Mouse (Mus musculus): ENCODE results near the gene Cnpy2. TPM values are rescaled to one million over a fixed set of nuclear protein-coding genes. Genes with fewer than 3 reads are reported as not detected.

The Cnpy2 gene
- polyA plus RNA-seq, 1 experiment from 2014 or later, result 347 TPM

DNA sequence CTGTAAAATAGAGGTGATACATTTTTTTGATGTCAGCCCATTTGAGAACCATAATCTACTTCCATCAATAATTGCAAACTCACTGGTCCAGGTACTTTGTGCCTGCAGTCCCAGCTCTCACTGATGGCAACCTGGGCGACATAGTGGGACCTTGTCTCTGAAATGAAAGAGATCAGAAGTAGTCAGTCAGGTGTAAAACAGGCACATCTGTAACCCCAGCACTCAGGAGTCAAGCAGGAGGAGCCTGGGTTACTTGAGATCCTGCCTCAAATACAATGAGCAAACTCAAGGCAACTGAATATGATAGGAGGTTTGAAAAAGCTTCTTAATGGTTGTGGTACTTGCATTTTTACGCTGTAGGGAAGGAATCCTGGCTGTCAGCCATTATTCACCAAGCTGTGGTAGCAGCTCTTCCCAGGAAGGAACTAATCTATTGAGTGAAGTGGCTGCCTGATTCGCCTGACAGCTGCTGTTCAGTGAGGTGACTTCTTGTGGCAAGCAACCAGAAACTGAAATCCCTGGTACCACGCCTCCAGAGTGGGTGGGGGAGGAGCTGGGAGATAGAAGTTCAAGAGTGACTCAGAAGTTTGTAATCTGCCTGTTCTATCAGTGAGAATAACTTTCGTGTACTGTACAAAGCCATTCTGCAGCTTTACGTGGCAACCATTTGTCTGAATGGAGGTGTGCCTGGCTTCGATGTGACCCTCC is 22.5 kb downstream of the Cnpy2 start:
- Histone ChIP-seq H3K4me1 (peaks cover 11% of the 10 kb centered on the region), H3K27me3 (no peaks in the 10 kb centered on the region), H3K36me3 (0 out of 2 replicates have a peak, but pooled peaks cover 6% of the 10 kb centered on the region), H3K27ac (peak overlapping the region; percentile 75), H3K9me3 (no peaks in the 10 kb centered on the region), H3K9ac (no peak overlapping the region), H3K4me2 (no peak overlapping the region; the same call in 1 of the 2 replicates), H3K4me3 (peak overlapping the region; percentile 5; the same call in 1 of the 2 replicates)
- ATAC-seq (ENCODE audit: insufficient number of reproducible peaks, low FRiP score, low TSS enrichment, low read depth), result peak; percentile 63; the same call in 1 of the 2 replicates
- WGBS, result 44% methylated on average over 7 of the region's 7 CpGs

- no peaks in the 10 kb centered on the region for H3K27me3 ChIP-seq
- no peak for ATAC-seq (ENCODE audit: insufficient number of reproducible peaks, low FRiP score, low TSS enrichment, low read depth)
- H3K36me3 ChIP-seq, result peaks cover 26% of the 10 kb centered on the region
- no peak overlapping the region for H3K4me2 ChIP-seq
- H3K4me1 ChIP-seq, result peaks cover 8% of the 10 kb centered on the region
- H3K9ac ChIP-seq, result no peak overlapping the region
- 84% methylated on average over 8 of the region's 8 CpGs for WGBS
- H3K27ac ChIP-seq, result no peak overlapping the region
- no peaks in the 10 kb centered on the region for H3K9me3 ChIP-seq
- no peak overlapping the region for H3K4me3 ChIP-seq
Measured at GRCm38 (mm10) chr10:128347541-128347940, 25.3 kb downstream of the Cnpy2 start.

DNA sequence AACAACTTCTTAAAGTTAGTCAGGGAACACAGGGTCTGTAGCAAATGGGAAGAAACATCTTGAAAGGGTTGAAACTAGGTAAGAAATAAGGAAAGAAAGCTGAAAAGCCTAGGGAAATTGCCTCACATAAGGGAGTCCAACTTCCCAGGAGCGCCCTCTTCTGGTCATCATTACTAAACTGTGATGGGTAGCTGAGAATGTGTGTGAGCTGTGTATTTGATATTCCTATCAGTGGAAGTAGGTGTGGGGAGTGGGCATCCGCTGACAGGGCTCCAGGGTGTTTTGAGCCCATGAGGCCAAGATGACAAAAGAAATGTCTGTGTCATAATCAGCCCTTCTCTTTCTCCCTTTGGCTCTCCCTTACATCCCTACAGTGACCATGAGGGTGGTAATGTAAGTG is 36.5 kb downstream of the Cnpy2 start:
- no peak for ATAC-seq (ENCODE audit: insufficient number of reproducible peaks, low FRiP score, low TSS enrichment, low read depth)
- no peak overlapping the region for H3K27ac ChIP-seq
- H3K36me3 ChIP-seq, result peaks cover 85% of the 10 kb centered on the region
- H3K4me1 ChIP-seq, result no peaks in the 10 kb centered on the region
- no peak overlapping the region for H3K9ac ChIP-seq
- H3K4me3 ChIP-seq, result no peak overlapping the region
- H3K27me3 ChIP-seq, result no peaks in the 10 kb centered on the region
- H3K9me3 ChIP-seq, result no peaks in the 10 kb centered on the region
- 47% methylated on average over 2 of the region's 2 CpGs for WGBS
- H3K4me2 ChIP-seq, result no peak overlapping the region

DNA sequence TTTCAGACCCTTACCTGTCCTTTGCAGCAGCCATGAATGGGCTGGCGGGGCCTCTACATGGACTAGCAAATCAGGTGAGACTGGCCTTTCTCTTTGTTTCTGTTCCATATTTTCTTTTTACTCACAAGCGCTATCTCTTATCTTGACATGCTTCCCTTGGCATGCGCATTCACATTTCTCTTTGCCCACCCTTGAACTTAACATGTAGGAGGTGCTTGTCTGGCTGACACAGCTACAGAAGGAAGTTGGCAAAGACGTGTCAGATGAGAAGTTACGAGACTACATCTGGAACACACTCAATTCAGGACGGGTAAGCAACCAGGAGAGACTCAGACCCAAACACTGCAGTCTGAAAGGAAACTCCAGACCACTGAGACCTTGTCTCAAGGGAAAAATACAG is 37.0 kb downstream of the Cnpy2 start:
- Histone ChIP-seq H3K4me3 (no peak overlapping the region), H3K9me3 (no peaks in the 10 kb centered on the region), H3K9ac (no peak overlapping the region), H3K27ac (no peak overlapping the region), H3K4me1 (no peaks in the 10 kb centered on the region), H3K27me3 (no peaks in the 10 kb centered on the region), H3K4me2 (no peak overlapping the region), H3K36me3 (peaks cover 80% of the 10 kb centered on the region)
- ATAC-seq (ENCODE audit: insufficient number of reproducible peaks, low FRiP score, low TSS enrichment, low read depth), result no peak
- 85% methylated on average over 6 of the region's 6 CpGs for WGBS

- Histone ChIP-seq H3K4me1 (no peaks in the 10 kb centered on the region), H3K27ac (no peak overlapping the region), H3K36me3 (peaks cover 75% of the 10 kb centered on the region), H3K4me2 (no peak overlapping the region), H3K27me3 (no peaks in the 10 kb centered on the region), H3K9ac (no peak overlapping the region), H3K4me3 (no peak overlapping the region), H3K9me3 (no peaks in the 10 kb centered on the region)
- WGBS, result 93% methylated on average over 6 of the region's 6 CpGs
- ATAC-seq (ENCODE audit: insufficient number of reproducible peaks, low FRiP score, low TSS enrichment, low read depth), result no peak
Measured at GRCm38 (mm10) chr10:128361836-128362235, 39.6 kb downstream of the Cnpy2 start.

DNA sequence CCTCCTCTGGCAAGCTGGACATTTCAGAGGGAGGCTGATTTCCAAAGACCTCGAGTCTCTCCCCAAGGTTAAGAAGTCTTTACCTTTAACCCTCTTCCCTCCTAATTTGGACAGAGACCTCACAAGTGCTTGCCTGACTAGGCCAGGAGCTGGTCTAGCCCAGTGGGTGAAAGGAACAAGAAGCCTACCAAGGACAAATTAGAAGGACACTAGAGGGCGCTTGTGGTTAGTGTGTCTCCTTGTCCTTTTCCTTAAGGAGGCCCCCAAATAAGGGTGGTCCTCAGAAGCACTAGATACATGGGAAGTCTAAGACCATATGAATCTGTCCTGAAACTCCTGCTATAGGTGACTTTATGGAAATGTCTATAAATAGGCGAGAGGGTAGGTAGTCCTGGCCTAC is 40.3 kb downstream of the Cnpy2 start:
- Histone ChIP-seq H3K27me3 (no peaks in the 10 kb centered on the region), H3K9ac (no peak overlapping the region), H3K27ac (no peak overlapping the region), H3K4me3 (no peak overlapping the region), H3K4me2 (no peak overlapping the region), H3K4me1 (peaks cover 3% of the 10 kb centered on the region), H3K36me3 (peaks cover 70% of the 10 kb centered on the region), H3K9me3 (no peaks in the 10 kb centered on the region)
- WGBS, result 42% methylated on average over 3 of the region's 3 CpGs
- ATAC-seq (ENCODE audit: insufficient number of reproducible peaks, low FRiP score, low TSS enrichment, low read depth), result no peak

DNA sequence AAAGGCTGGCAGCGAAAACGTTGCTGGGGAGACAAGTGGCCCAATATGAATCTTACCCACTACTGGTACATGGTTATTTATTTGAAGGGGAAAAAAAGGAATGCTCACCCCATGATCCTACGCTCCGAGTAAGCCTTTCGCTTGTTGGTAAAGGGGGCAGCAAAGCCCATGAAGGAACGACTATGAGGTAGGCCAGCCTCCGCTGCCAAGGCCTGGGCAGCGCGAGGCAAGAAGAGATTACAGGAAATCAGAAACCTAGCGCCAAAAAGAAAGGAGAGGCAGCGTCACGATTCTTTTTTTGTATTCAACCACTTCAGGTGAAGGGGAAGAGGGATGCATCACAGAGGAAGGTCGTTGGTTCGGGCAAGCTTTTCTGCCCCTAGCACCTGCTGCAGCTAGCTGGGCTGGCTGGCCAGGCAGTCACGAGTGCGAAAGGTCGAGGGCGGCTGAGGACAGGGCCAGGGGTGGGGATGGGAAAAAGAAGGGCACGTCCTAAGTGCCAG is 45.7 kb downstream of the Cnpy2 start:
- WGBS, result 15% methylated on average over 19 of the region's 19 CpGs
- Histone ChIP-seq H3K27ac (peak overlapping the region; percentile 97; the same call in 1 of the 2 replicates), H3K4me2 (peak overlapping the region; percentile 85), H3K9me3 (no peaks in the 10 kb centered on the region), H3K36me3 (peaks cover 18% of the 10 kb centered on the region), H3K4me3 (peak overlapping the region; percentile 75), H3K27me3 (no peaks in the 10 kb centered on the region), H3K9ac (peak overlapping the region; percentile 69), H3K4me1 (peaks cover 13% of the 10 kb centered on the region)
- ATAC-seq (ENCODE audit: insufficient number of reproducible peaks, low FRiP score, low TSS enrichment, low read depth), result no peak; the same call in 1 of the 2 replicates

- Histone ChIP-seq H3K4me3 (peak within 1 kb of the TSS; percentile 75), H3K27ac (peak within 1 kb of the TSS; percentile 97), H3K4me2 (peak within 1 kb of the TSS; percentile 85), H3K4me1 (peaks cover 13% of the 10 kb centered on the region), H3K9me3 (no peaks in the 10 kb centered on the region), H3K9ac (peak within 1 kb of the TSS; percentile 69), H3K27me3 (no peaks in the 10 kb centered on the region), H3K36me3 (peaks cover 11% of the 10 kb centered on the region)
- ATAC-seq (ENCODE audit: insufficient number of reproducible peaks, low FRiP score, low TSS enrichment, low read depth), result peak; percentile 93
- WGBS, result under 1% methylated on average over 78 of the region's 87 CpGs
Measured at GRCm38 (mm10) chr10:128368402-128369217, 46.4 kb downstream of the Cnpy2 start, which contains the start of gene Coq10a. Gene Coq10a, minus strand, starts transcription at chr10:128368997.

DNA sequence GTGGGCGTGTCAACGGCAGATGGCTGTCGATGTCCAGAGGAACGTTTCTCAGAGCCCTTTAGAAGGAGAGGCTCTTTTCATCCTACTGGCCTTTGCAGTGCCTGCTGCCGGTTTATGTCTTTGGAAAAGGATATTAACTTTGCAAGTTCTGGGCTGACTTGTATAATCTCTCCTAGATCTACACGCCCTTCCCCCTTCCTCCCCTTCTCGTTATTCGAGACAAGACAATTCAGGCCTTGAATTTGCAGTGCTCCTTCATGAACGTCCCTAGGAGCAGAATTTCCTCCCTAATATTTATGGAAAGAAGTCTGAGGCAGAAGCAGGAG is 46.9 kb downstream of the Cnpy2 start:
- no peak for ATAC-seq (ENCODE audit: insufficient number of reproducible peaks, low FRiP score, low TSS enrichment, low read depth)
- 4% methylated on average over 9 of the region's 9 CpGs for WGBS

GRCm38 (mm10) chr10:128369599-128369998 is 47.3 kb downstream of the Cnpy2 start:
- H3K27ac ChIP-seq, result peak overlapping the region; percentile 97
- H3K36me3 ChIP-seq, result peaks cover 10% of the 10 kb centered on the region; the same call in 1 of the 2 replicates
- H3K4me1 ChIP-seq, result peaks cover 13% of the 10 kb centered on the region
- WGBS, result 87% methylated on average over 6 of the region's 6 CpGs
- no peaks in the 10 kb centered on the region for H3K9me3 ChIP-seq
- no peak for ATAC-seq (ENCODE audit: insufficient number of reproducible peaks, low FRiP score, low TSS enrichment, low read depth)
- peak overlapping the region; percentile 85 for H3K4me2 ChIP-seq
- peak overlapping the region; percentile 75 for H3K4me3 ChIP-seq
- no peaks in the 10 kb centered on the region for H3K27me3 ChIP-seq
- peak overlapping the region; percentile 69; the same call in 1 of the 2 replicates for H3K9ac ChIP-seq

More for the DNA sequence above, 46.9 kb downstream of the Cnpy2 start:
- Histone ChIP-seq H3K27me3 (no peaks in the 10 kb centered on the region), H3K4me2 (peak overlapping the region; percentile 85), H3K9me3 (no peaks in the 10 kb centered on the region), H3K36me3 (peaks cover 10% of the 10 kb centered on the region; the same call in 1 of the 2 replicates), H3K4me3 (peak overlapping the region; percentile 75), H3K4me1 (peaks cover 13% of the 10 kb centered on the region), H3K9ac (peak overlapping the region; percentile 69), H3K27ac (peak overlapping the region; percentile 97)

DNA sequence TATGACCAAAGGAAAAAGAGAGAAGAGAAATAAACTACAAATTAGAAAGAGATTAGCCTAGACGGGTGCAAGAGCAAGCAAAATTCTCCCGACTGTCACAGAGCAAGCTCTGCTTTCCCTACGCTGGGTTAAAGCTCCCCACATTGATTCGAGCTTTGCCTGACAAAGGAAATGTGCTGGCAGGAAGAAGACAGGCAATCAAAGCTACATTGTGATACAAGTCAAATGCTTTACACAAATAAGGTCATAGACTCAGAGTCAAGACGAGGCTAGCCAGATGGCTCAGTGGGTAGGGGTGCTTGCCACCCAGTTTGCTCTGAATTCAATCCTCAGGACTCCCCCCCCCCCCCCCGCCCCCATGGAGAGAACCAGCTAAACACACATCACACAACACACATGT is 47.8 kb downstream of the Cnpy2 start:
- no peak for ATAC-seq (ENCODE audit: insufficient number of reproducible peaks, low FRiP score, low TSS enrichment, low read depth)
- 64% methylated on average over 5 of the region's 6 CpGs for WGBS
- Histone ChIP-seq H3K4me2 (no peak overlapping the region), H3K36me3 (peaks cover 7% of the 10 kb centered on the region; the same call in 1 of the 2 replicates), H3K9ac (no peak overlapping the region), H3K27ac (no peak overlapping the region), H3K4me3 (no peak overlapping the region), H3K9me3 (no peaks in the 10 kb centered on the region), H3K27me3 (no peaks in the 10 kb centered on the region), H3K4me1 (peaks cover 13% of the 10 kb centered on the region)

GRCm38 (mm10) chr10:128370601-128371000 is 48.3 kb downstream of the Cnpy2 start:
- no peak overlapping the region for H3K4me3 ChIP-seq
- peaks cover 1% of the 10 kb centered on the region; the same call in 1 of the 2 replicates for H3K36me3 ChIP-seq
- H3K9me3 ChIP-seq, result no peaks in the 10 kb centered on the region
- no peaks in the 10 kb centered on the region for H3K27me3 ChIP-seq
- no peak overlapping the region for H3K27ac ChIP-seq
- H3K4me1 ChIP-seq, result peaks cover 13% of the 10 kb centered on the region
- WGBS, result 17% methylated on average over 4 of the region's 4 CpGs
- no peak overlapping the region for H3K9ac ChIP-seq
- no peak overlapping the region for H3K4me2 ChIP-seq
- ATAC-seq (ENCODE audit: insufficient number of reproducible peaks, low FRiP score, low TSS enrichment, low read depth), result no peak
